Mouse (Mus musculus) limb, embryonic 15.5 days (tissue): ENCODE measurements around the gene Ampd3. TPM values are rescaled to one million over a fixed set of nuclear protein-coding genes. Genes with fewer than 3 reads are reported as not detected.

ENCODE experiments used
- ATAC-seq: fragments of 200-750 bp; cut with Nextera tagmentation; 2 replicates; pipeline ENCODE4 v1.8.0; 2017; ENCODE audit warnings: low read depth, moderate TSS enrichment; ENCODE audit not compliant: insufficient number of reproducible peaks, low FRiP score, low TSS enrichment
- H3K27ac ChIP-seq: fragments of 300-500 bp; sonication (generic); 2 replicates; pipeline ENCODE4 v1.5.1; 2015; ENCODE audit warnings: moderate library complexity, mild to moderate bottlenecking, inconsistent platforms
- H3K27me3 ChIP-seq: fragments of 300-500 bp; sonication (generic); 2 replicates; pipeline ENCODE4 v1.6.1; 2015; ENCODE audit warnings: inconsistent platforms
- H3K36me3 ChIP-seq: fragments of 300-500 bp; sonication (generic); 2 replicates; pipeline ENCODE4 v1.6.1; 2015; ENCODE audit warnings: inconsistent platforms
- H3K4me1 ChIP-seq: fragments of 300-500 bp; sonication (generic); 2 replicates; pipeline ENCODE4 v1.6.1; 2015; ENCODE audit warnings: inconsistent platforms
- H3K4me2 ChIP-seq: fragments of 300-500 bp; sonication (generic); 2 replicates; pipeline ENCODE4 v1.6.1; 2015; ENCODE audit warnings: mild to moderate bottlenecking, inconsistent platforms
- H3K4me3 ChIP-seq: fragments of 300-500 bp; sonication (generic); 2 replicates; pipeline ENCODE4 v1.5.1; 2015; ENCODE audit warnings: mild to moderate bottlenecking, inconsistent platforms
- H3K9ac ChIP-seq: fragments of 300-500 bp; sonication (generic); 2 replicates; pipeline ENCODE4 v1.6.1; 2015; ENCODE audit warnings: inconsistent platforms
- H3K9me3 ChIP-seq: fragments of 300-500 bp; sonication (generic); 2 replicates; pipeline ENCODE4 v1.6.1; 2016; ENCODE audit warnings: inconsistent platforms
- WGBS: fragments of 180-500 bp; shearing (Covaris S2); methylation state at CpG from one replicate; pipeline ENCODE4 v1.1.7; 2015; 5-methylcytosine and 5-hydroxymethylcytosine counted together
- polyA plus RNA-seq: library from polyadenylated mRNA; unstranded; fragments of >200 nt; fragmentation: Nextera tagmentation; extraction: Ambion mirVana; gene quantifications from 2 replicates; pipeline ENCODE4 v1.2.1, GENCODE M21; 2015

Gene Ampd3
- 13.9 and 15.0 TPM in 2 replicates for polyA plus RNA-seq

GRCm38 (mm10) chr7:110768001-110768400 lies at the start of gene Ampd3:
Gene Ampd3, plus strand, starts transcription at chr7:110768206.
- H3K36me3 ChIP-seq, result no peaks in the 10 kb centered on the region

GRCm38 (mm10) chr7:110718505-110718904 lies 49.5 kb upstream of the Ampd3 start:
- no peaks in the 10 kb centered on the region for H3K9me3 ChIP-seq
- no peak overlapping the region for H3K27ac ChIP-seq
- 76% methylated on average over 6 of the region's 6 CpGs for WGBS
- no peak for ATAC-seq
- H3K9ac ChIP-seq, result no peak overlapping the region
- H3K27me3 ChIP-seq, result no peaks in the 10 kb centered on the region
- no peak overlapping the region for H3K4me3 ChIP-seq
- H3K36me3 ChIP-seq, result no peaks in the 10 kb centered on the region
- H3K4me1 ChIP-seq, result no peaks in the 10 kb centered on the region
- H3K4me2 ChIP-seq, result no peak overlapping the region

More at GRCm38 (mm10) chr7:110768001-110768400, at the start of gene Ampd3:
- Histone ChIP-seq H3K4me1 (peaks cover 22% of the 10 kb centered on the region), H3K27ac (peak within 1 kb of the TSS; percentile 19; the same call in 1 of the 2 replicates), H3K4me3 (peak within 1 kb of the TSS; percentile 54), H3K9ac (peak within 1 kb of the TSS; percentile 57), H3K4me2 (peak within 1 kb of the TSS; percentile 97), H3K27me3 (peaks cover 4% of the 10 kb centered on the region; the same call in 1 of the 2 replicates), H3K9me3 (no peaks in the 10 kb centered on the region)
- WGBS, result 19% methylated on average over 15 of the region's 16 CpGs
- no peak for ATAC-seq

GRCm38 (mm10) chr7:110719857-110720256 lies 48.1 kb upstream of the Ampd3 start:
- H3K4me1 ChIP-seq, result no peaks in the 10 kb centered on the region
- no peaks in the 10 kb centered on the region for H3K36me3 ChIP-seq
- H3K9ac ChIP-seq, result no peak overlapping the region
- WGBS, result 74% methylated on average over 4 of the region's 4 CpGs
- H3K9me3 ChIP-seq, result no peaks in the 10 kb centered on the region
- no peak for ATAC-seq
- no peaks in the 10 kb centered on the region for H3K27me3 ChIP-seq
- no peak overlapping the region for H3K27ac ChIP-seq
- no peak overlapping the region for H3K4me2 ChIP-seq
- H3K4me3 ChIP-seq, result no peak overlapping the region

GRCm38 (mm10) chr7:110722183-110722582 lies 45.8 kb upstream of the Ampd3 start:
- no peaks in the 10 kb centered on the region for H3K36me3 ChIP-seq
- 77% methylated on average over 4 of the region's 4 CpGs for WGBS
- no peak overlapping the region for H3K4me2 ChIP-seq
- ATAC-seq, result no peak
- H3K4me3 ChIP-seq, result no peak overlapping the region
- H3K9ac ChIP-seq, result no peak overlapping the region
- H3K27me3 ChIP-seq, result no peaks in the 10 kb centered on the region
- H3K4me1 ChIP-seq, result no peaks in the 10 kb centered on the region
- no peaks in the 10 kb centered on the region for H3K9me3 ChIP-seq
- no peak overlapping the region for H3K27ac ChIP-seq

GRCm38 (mm10) chr7:110727049-110727448 lies 41.0 kb upstream of the Ampd3 start:
- Histone ChIP-seq H3K36me3 (no peaks in the 10 kb centered on the region), H3K27ac (no peak overlapping the region), H3K9me3 (no peaks in the 10 kb centered on the region), H3K4me1 (no peaks in the 10 kb centered on the region), H3K9ac (no peak overlapping the region), H3K27me3 (no peaks in the 10 kb centered on the region), H3K4me3 (no peak overlapping the region), H3K4me2 (no peak overlapping the region)
- WGBS, result 36% methylated on average over 2 of the region's 2 CpGs
- no peak for ATAC-seq

- Histone ChIP-seq H3K36me3 (no peaks in the 10 kb centered on the region), H3K4me1 (0 out of 2 replicates have a peak, but pooled peaks cover 4% of the 10 kb centered on the region), H3K9ac (no peak overlapping the region), H3K27ac (no peak overlapping the region), H3K4me3 (no peak overlapping the region), H3K4me2 (no peak overlapping the region), H3K27me3 (no peaks in the 10 kb centered on the region), H3K9me3 (no peaks in the 10 kb centered on the region)
- ATAC-seq, result no peak
- 52% methylated on average over 3 of the region's 3 CpGs for WGBS
These were observed 39.1 kb upstream of the Ampd3 start for GRCm38 (mm10) chr7:110728876-110729275.

- no peak for ATAC-seq
- Histone ChIP-seq H3K27ac (no peak overlapping the region), H3K9ac (no peak overlapping the region), H3K4me3 (no peak overlapping the region), H3K27me3 (no peaks in the 10 kb centered on the region), H3K4me1 (0 out of 2 replicates have a peak, but pooled peaks cover 4% of the 10 kb centered on the region), H3K9me3 (no peaks in the 10 kb centered on the region), H3K36me3 (no peaks in the 10 kb centered on the region), H3K4me2 (no peak overlapping the region)
- WGBS, result 65% methylated on average over 6 of the region's 6 CpGs
These were observed 38.7 kb upstream of the Ampd3 start for GRCm38 (mm10) chr7:110729295-110729694.

- Histone ChIP-seq H3K4me3 (no peak overlapping the region), H3K9me3 (no peaks in the 10 kb centered on the region), H3K9ac (no peak overlapping the region), H3K27me3 (no peaks in the 10 kb centered on the region), H3K27ac (no peak overlapping the region), H3K4me1 (0 out of 2 replicates have a peak, but pooled peaks cover 4% of the 10 kb centered on the region), H3K4me2 (no peak overlapping the region), H3K36me3 (no peaks in the 10 kb centered on the region)
- WGBS, result 58% methylated on average over 6 of the region's 6 CpGs
- no peak for ATAC-seq
These were observed 36.7 kb upstream of the Ampd3 start for GRCm38 (mm10) chr7:110731091-110731967.

- 64% methylated on average over 12 of the region's 12 CpGs for WGBS
- no peak overlapping the region for H3K9ac ChIP-seq
- no peak overlapping the region for H3K4me3 ChIP-seq
- H3K36me3 ChIP-seq, result no peaks in the 10 kb centered on the region
- H3K4me1 ChIP-seq, result 0 out of 2 replicates have a peak, but pooled peaks cover 4% of the 10 kb centered on the region
- no peaks in the 10 kb centered on the region for H3K27me3 ChIP-seq
- ATAC-seq, result no peak
- no peak overlapping the region for H3K27ac ChIP-seq
- no peak overlapping the region for H3K4me2 ChIP-seq
- H3K9me3 ChIP-seq, result no peaks in the 10 kb centered on the region
These were observed 35.9 kb upstream of the Ampd3 start for GRCm38 (mm10) chr7:110732001-110732632.

- H3K4me1 ChIP-seq, result peaks cover 20% of the 10 kb centered on the region
- no peak overlapping the region for H3K4me2 ChIP-seq
- H3K9me3 ChIP-seq, result no peaks in the 10 kb centered on the region
- H3K9ac ChIP-seq, result no peak overlapping the region
- no peaks in the 10 kb centered on the region for H3K36me3 ChIP-seq
- H3K27me3 ChIP-seq, result no peaks in the 10 kb centered on the region
- 44% methylated on average over 2 of the region's 2 CpGs for WGBS
- H3K27ac ChIP-seq, result no peak overlapping the region
- no peak overlapping the region for H3K4me3 ChIP-seq
- ATAC-seq, result no peak
These were observed 31.1 kb upstream of the Ampd3 start for GRCm38 (mm10) chr7:110736914-110737313.

- H3K27ac ChIP-seq, result peak overlapping the region; percentile 19; the same call in 1 of the 2 replicates
- 38% methylated on average over 5 of the region's 5 CpGs for WGBS
- H3K9ac ChIP-seq, result no peak overlapping the region
- ATAC-seq, result no peak
- no peaks in the 10 kb centered on the region for H3K36me3 ChIP-seq
- H3K4me1 ChIP-seq, result peaks cover 16% of the 10 kb centered on the region
- no peaks in the 10 kb centered on the region for H3K9me3 ChIP-seq
- no peak overlapping the region for H3K4me3 ChIP-seq
- no peaks in the 10 kb centered on the region for H3K27me3 ChIP-seq
- H3K4me2 ChIP-seq, result no peak overlapping the region
These were observed 28.2 kb upstream of the Ampd3 start for GRCm38 (mm10) chr7:110739764-110740163.

- Histone ChIP-seq H3K4me2 (no peak overlapping the region), H3K9me3 (no peaks in the 10 kb centered on the region), H3K9ac (no peak overlapping the region), H3K36me3 (no peaks in the 10 kb centered on the region), H3K27me3 (no peaks in the 10 kb centered on the region), H3K27ac (no peak overlapping the region), H3K4me1 (peaks cover 16% of the 10 kb centered on the region), H3K4me3 (no peak overlapping the region)
- no peak for ATAC-seq
- WGBS, result 25% methylated on average over 2 of the region's 2 CpGs
These were observed 27.8 kb upstream of the Ampd3 start for GRCm38 (mm10) chr7:110740188-110740587.
